Mouse (Mus musculus) T-helper 2 cell (primary cell): Measurements from ENCODE around the gene Smim1.

Experiments used
- in situ Hi-C: fragments of 300-600 bp; cut with MboI, MseI; formaldehyde crosslinking; loops from one replicate; pipeline ENCODE4 v1.15.1; 2025; ENCODE audit warnings: high pct_unique_total_duplicates

Gene Smim1

GRCm38 (mm10) chr4:154022407-154022806 is 3.6 kb downstream of the Smim1 start:
- in situ Hi-C loops: no loop called here

GRCm38 (mm10) chr4:154021432-154021831 is 4.6 kb downstream of the Smim1 start:
- in situ Hi-C loops: no loop called here

GRCm38 (mm10) chr4:154019571-154019970 is 6.5 kb downstream of the Smim1 start:
- in situ Hi-C loops: no loop called here

GRCm38 (mm10) chr4:154015476-154015875 is 10.6 kb downstream of the Smim1 start:
- in situ Hi-C loops: no loop called here

GRCm38 (mm10) chr4:154012132-154012882 is 13.7 kb downstream of the Smim1 start:
- in situ Hi-C loops: loop anchor here (5.0 kb wide), 1 partner anchor 35 kb away; the partner anchor contains the start of genes Cep104 and Dffb

GRCm38 (mm10) chr4:154011646-154012089 is 14.4 kb downstream of the Smim1 start, which contains the start of gene Lrrc47:
TSS of gene Lrrc47 (plus strand) at chr4:154011731.
- in situ Hi-C loops: loop anchor here (5.0 kb wide), 1 partner anchor 34 kb away; the partner anchor contains the start of genes Cep104 and Dffb

GRCm38 (mm10) chr4:154010907-154011645 is 15.0 kb downstream of the Smim1 start:
- in situ Hi-C loops: loop anchor here (5.0 kb wide), 1 partner anchor 34 kb away; the partner anchor contains the start of genes Cep104 and Dffb

- in situ Hi-C loops: no loop called here
These were observed 18.3 kb downstream of the Smim1 start for GRCm38 (mm10) chr4:154007759-154008158.

- in situ Hi-C loops: no loop called here
These were observed 19.8 kb downstream of the Smim1 start for GRCm38 (mm10) chr4:154006264-154006663.

GRCm38 (mm10) chr4:154005488-154005887 is 20.5 kb downstream of the Smim1 start:
- in situ Hi-C loops: no loop called here

GRCm38 (mm10) chr4:153993505-153993904 is 32.5 kb downstream of the Smim1 start:
- in situ Hi-C loops: no loop called here

- in situ Hi-C loops: no loop called here
These were observed 33.3 kb downstream of the Smim1 start for GRCm38 (mm10) chr4:153992715-153993114.

- in situ Hi-C loops: no loop called here
These were observed 45.6 kb downstream of the Smim1 start for GRCm38 (mm10) chr4:153980470-153980869.

GRCm38 (mm10) chr4:153979243-153979642 is 46.8 kb downstream of the Smim1 start:
- in situ Hi-C loops: loop anchor here (5.0 kb wide), 1 partner anchor 33 kb away; the partner anchor contains the start of gene Lrrc47

- in situ Hi-C loops: loop anchor here (5.0 kb wide), 1 partner anchor 37 kb away; the partner anchor contains the start of gene Lrrc47
These were observed 50.3 kb downstream of the Smim1 start for GRCm38 (mm10) chr4:153975768-153976167.

GRCm38 (mm10) chr4:153975292-153975662 is 50.8 kb downstream of the Smim1 start:
- in situ Hi-C loops: loop anchor here (5.0 kb wide), 1 partner anchor 37 kb away; the partner anchor contains the start of gene Lrrc47

GRCm38 (mm10) chr4:153974431-153975291 is 51.4 kb downstream of the Smim1 start, which contains the start of the genes Dffb and Cep104:
TSS of gene Dffb (minus strand) at chr4:153975126.
TSS of gene Cep104 (plus strand) at chr4:153975194.
- in situ Hi-C loops: loop anchor here (5.0 to 25.0 kb wide), 3 partner anchors 38 to 1537 kb away; partner anchors contain the start of genes Lrrc47 and Ski
